26 mouse cellular contexts compared by ENCODE assay signal in genomic region chr4:127216251-127216651, GRCm38 (mm10). TPM values are rescaled to one million over a fixed set of nuclear protein-coding genes. Genes with fewer than 3 reads are reported as not detected.
A peak's percentile ranks its signal among the peaks of the same experiment; 100 is the strongest.
DNase-seq lines count a peak whose midpoint lies in the region; ATAC-seq lines count a peak whose summit lies in the region.
"Had no signal": no experiment of that assay in that cellular context is flagged by ENCODE, and none has a peak within 500 bp of the region (broad histone marks: within the 10 kb centered on the region; RNA-seq: fewer than 3 reads in every experiment).

No protein-coding gene starts in this region.

- H3K36me3 ChIP-seq in heart, embryonic 13.5 days: no peaks in the 10 kb centered on the region
- H3K36me3 ChIP-seq: embryonic facial prominence, embryonic 13.5 days; hindbrain, embryonic 12.5 days; limb, embryonic 13.5 days; liver, embryonic 12.5 days had no signal

- no peak for ATAC-seq in heart, embryonic 13.5 days (ENCODE audit: extremely low read depth, insufficient number of reproducible peaks, low FRiP score, low TSS enrichment)
- ATAC-seq: CD4-positive, CD25-positive, alpha-beta regulatory T cell, adult 4 months; forebrain, embryonic 13.5 days; liver, embryonic 12.5 days had no signal

- WGBS in heart, embryonic 13.5 days: 62% methylated on average over 4 of the region's 4 CpGs

- no peak for DNase-seq in heart, postnatal 14 days
- DNase-seq in R1 (ENCODE audit: low read depth, low spot score): peak; percentile 50
- peak; percentile 73 to 77 for DNase-seq in cerebellum, adult 18-20 months
- peak; percentile 73 to 75 for DNase-seq in cerebellum, postnatal 25 days
- DNase-seq in adrenal gland, postnatal 25 days: no peak
- DNase-seq in urinary bladder, postnatal 4 days (ENCODE audit: low spot score in 2 of 2): no peak
- DNase-seq: adrenal gland, adult 2 months; embryo, embryonic 11 days; gastrocnemius, postnatal 36 days; kidney, adult 11 months; layer of hippocampus, postnatal 36 days; lung, adult 18-20 months; lung, postnatal 10 days; right cerebral cortex, postnatal 14 days; spleen, adult 18-20 months had no signal

- no peaks in the 10 kb centered on the region for H3K9me3 ChIP-seq in heart, embryonic 13.5 days
- H3K9me3 ChIP-seq: embryonic facial prominence, embryonic 13.5 days; forebrain, embryonic 13.5 days; hindbrain, embryonic 12.5 days; liver, embryonic 12.5 days; midbrain, embryonic 12.5 days had no signal

- no peak overlapping the region for H3K4me3 ChIP-seq in heart, embryonic 13.5 days
- H3K4me3 ChIP-seq: embryonic facial prominence, embryonic 13.5 days; erythroblast, embryonic 14.5 days; forebrain, embryonic 13.5 days; hindbrain, embryonic 12.5 days; limb, embryonic 13.5 days; liver, embryonic 12.5 days; midbrain, embryonic 12.5 days had no signal

- H3K9ac ChIP-seq in heart, embryonic 13.5 days: no peak overlapping the region
- H3K9ac ChIP-seq: embryonic facial prominence, embryonic 13.5 days; forebrain, embryonic 13.5 days; hindbrain, embryonic 12.5 days; limb, embryonic 13.5 days; liver, embryonic 12.5 days had no signal

- peaks cover 49% of the 10 kb centered on the region for H3K27me3 ChIP-seq in heart, embryonic 13.5 days (replicated peaks)

- intact Hi-C loops in heart, postnatal 14 days (cut with DNase I): no loop called here

- peaks cover 18% of the 10 kb centered on the region for H3K4me1 ChIP-seq in heart, embryonic 13.5 days
- H3K4me1 ChIP-seq: embryonic facial prominence, embryonic 13.5 days; liver, embryonic 12.5 days had no signal

- H3K27ac ChIP-seq in heart, embryonic 13.5 days (replicated peaks): no peak overlapping the region
- H3K27ac ChIP-seq: embryonic facial prominence, embryonic 13.5 days; forebrain, embryonic 13.5 days; hindbrain, embryonic 12.5 days; limb, embryonic 13.5 days; liver, embryonic 12.5 days; midbrain, embryonic 12.5 days had no signal

- 0 out of 2 replicates have a peak overlapping the region, but pooled peaks have one; percentile 11 for H3K4me2 ChIP-seq in heart, embryonic 13.5 days
- H3K4me2 ChIP-seq: embryonic facial prominence, embryonic 13.5 days; forebrain, embryonic 13.5 days; hindbrain, embryonic 12.5 days; limb, embryonic 13.5 days; liver, embryonic 12.5 days; midbrain, embryonic 12.5 days had no signal

RNA-seq across cellular contexts. Expression of gene Smim12, which starts 27.3 kb away (rescaled TPM):
- 57.3 and 61.5 TPM in 2 replicates for polyA plus RNA-seq in heart, embryonic 13.5 days (2015; fragmentation: Nextera tagmentation; extraction: Ambion mirVana)
- 10 to 100 TPM; 43.1 to 43.5 TPM for total RNA-seq in heart, postnatal 14 days (2021)
- 48.8 and 55.9 TPM in 2 replicates for total RNA-seq in adrenal gland, postnatal 25 days (2021)

RNA-seq across cellular contexts. Expression of gene Dlgap3, which starts 47.2 kb away (rescaled TPM):
- polyA plus RNA-seq in heart, embryonic 13.5 days (2015; fragmentation: Nextera tagmentation; extraction: Ambion mirVana): 0.45 and 0.57 TPM in 2 replicates
- total RNA-seq in heart, postnatal 14 days (2021): under 1 TPM; 0.26 to 0.29 TPM
- total RNA-seq in adrenal gland, postnatal 25 days (2021): 4.5 and 6.0 TPM in 2 replicates
- total RNA-seq: megakaryocyte progenitor cell, adult 5-6 weeks; monocyte, adult 5-6 weeks had no signal
- polyA plus RNA-seq: CD4-positive, CD25-positive, alpha-beta regulatory T cell, adult 4 months; erythroblast, embryonic 14.5 days had no signal

Comparison
In these comparisons a context has a peak if more than half of its experiments do, and no peak if none do; other contexts are left out.
1. DNase-seq: peak in R1 (single experiment), cerebellum, adult 18-20 months (2 of 2) and cerebellum, postnatal 25 days (2 of 2); none in heart, postnatal 14 days (0 of 2), adrenal gland, postnatal 25 days (single experiment) and urinary bladder, postnatal 4 days (0 of 2).